Mouse (Mus musculus) C2C12 (cell line): ENCODE data around the gene Pgm5.

Experiments
- CEBPB ChIP-seq: IDR thresholded peaks from one replicate; pipeline ENCODE4 v1.6.1; 2011; ENCODE audit warnings: low read depth, mild to moderate bottlenecking, control low read depth, moderate library complexity
- CTCF ChIP-seq: IDR thresholded peaks from one replicate; pipeline ENCODE4 v1.5.1; 2011; ENCODE audit not compliant: control insufficient read depth, insufficient read depth, insufficient read length
- MAX ChIP-seq: IDR thresholded peaks from one replicate; pipeline ENCODE4 v1.6.1; 2011; ENCODE audit warnings: mild to moderate bottlenecking, control low read depth
- MYOD1 ChIP-seq: IDR thresholded peaks from one replicate; pipeline ENCODE4 v1.6.1; 2011; ENCODE audit warnings: low read depth; ENCODE audit not compliant: control insufficient read depth, insufficient read length
- MYOG ChIP-seq: IDR thresholded peaks from one replicate; pipeline ENCODE4 v1.6.1; 2011; ENCODE audit not compliant: control insufficient read depth, insufficient read length; ENCODE audit errors: extremely low read depth
- USF1 ChIP-seq: IDR thresholded peaks from one replicate; pipeline ENCODE4 v1.6.1; 2011; ENCODE audit warnings: low read depth, mild to moderate bottlenecking, control low read depth, moderate library complexity

DNA sequence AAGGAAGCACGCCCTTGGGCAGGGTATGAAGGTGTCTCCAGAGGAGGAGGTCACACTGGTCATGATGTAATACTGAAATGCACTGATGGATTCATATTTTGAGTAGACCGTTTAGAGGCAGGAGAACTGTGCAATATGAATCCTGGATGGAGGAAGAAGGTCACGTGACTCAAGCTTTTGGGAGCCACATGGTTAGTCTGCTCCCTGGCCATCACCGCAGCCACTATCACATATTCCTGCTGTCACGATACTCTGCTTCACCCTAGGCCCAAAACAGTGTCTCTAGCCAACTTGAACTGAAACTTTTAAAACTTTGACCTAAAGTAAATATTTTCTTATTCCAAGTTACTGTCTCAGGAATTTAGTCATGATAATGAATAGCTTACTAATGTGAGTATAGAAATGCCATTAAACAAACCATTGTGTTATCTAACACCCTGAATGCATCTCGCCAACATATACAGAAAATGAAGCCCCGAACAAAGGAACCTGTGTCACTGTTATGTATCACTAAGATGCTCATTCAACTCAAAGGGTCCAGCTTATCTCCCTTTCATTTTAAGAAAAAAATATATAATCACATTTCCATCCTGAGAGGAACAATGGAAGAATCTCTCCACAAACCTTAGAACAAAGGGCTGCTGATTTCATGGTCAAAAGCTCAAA is 108.6 kb downstream of the Pgm5 start:
- TF ChIP-seq USF1 (no peak), CTCF (no peak), CEBPB (no peak), MYOD1 (no peak), MAX (no peak), MYOG (no peak)
